Mouse (Mus musculus) right cerebral cortex, adult 2 months (tissue): ENCODE measurements around the gene Vasp.
A peak's percentile ranks its signal among the peaks of the same experiment; 100 is the strongest.

Experiments used
- DNase-seq, 2 experiments: peaks; one replicate each; pipeline ENCODE4 v3.0.0; 2021 to 2022; ENCODE audit warnings: low spot score in 2 of 2

Vasp gene

GRCm38 (mm10) chr7:19210010-19210409 lies 61.6 kb downstream of the Vasp start:
- DNase-seq: no peak

- DNase-seq: no peak
Observed at GRCm38 (mm10) chr7:19209494-19209893, 62.1 kb downstream of the Vasp start.

DNA sequence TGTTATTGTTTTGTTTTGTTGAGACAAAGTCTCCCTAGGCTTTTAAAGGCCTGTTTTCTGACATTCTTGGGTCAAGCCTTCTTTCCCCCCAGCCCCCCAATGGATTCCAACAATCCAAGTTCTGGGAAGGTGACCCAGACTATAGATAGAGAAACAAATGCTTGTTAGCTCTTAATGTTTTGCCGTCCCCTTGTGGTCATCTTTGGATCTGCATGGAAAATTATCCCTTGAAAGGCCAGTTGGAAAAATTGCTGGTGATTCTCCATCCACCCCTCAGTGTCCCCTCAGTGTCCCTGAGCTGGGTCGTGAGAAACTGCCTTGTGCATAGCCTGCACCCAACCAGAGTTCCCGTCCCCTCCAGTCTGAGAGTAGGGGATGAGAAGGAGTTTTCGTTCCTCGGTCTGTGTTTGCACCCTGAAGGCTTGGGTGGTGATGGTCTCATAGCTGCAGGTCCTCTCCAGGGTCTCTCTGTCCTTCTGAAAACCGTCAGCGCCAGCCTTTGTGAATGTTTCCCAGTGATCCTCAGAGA lies 62.6 kb downstream of the Vasp start:
- DNase-seq: peak; percentile 59 to 73

DNA sequence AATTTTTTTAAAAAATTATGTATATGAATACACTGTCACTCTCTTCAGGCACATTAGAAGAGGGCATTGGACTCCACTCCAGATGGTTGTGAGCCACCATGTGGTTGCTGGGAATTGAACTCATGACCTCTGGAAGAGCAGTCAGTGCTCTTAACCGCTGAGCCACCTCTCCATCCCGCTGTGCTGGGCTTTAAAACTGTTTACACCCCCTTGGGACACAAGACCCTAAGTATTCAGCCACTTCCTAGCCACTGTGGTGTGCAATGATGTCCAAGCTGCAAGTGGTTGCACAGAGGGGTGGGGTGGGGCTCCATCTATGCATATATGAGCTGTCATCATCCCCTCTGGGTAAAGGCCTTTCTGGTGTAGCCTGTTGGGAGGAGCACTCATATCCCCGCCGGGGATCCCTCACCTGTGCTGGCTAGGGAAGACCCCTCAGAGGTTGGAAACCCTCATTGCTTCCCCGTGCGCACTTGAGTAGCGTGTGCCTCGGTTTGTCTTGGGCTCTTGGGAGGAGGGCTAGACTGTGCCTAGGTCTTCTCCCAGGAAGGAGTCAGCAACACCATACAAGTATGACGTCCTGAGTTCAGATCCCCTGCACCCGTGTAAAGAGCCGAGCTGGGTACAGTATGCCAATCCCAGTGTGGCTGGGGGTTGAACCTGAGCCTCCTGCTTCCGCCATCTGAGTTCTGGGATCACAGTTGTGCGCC lies 63.3 kb downstream of the Vasp start:
- DNase-seq: no peak
